Mouse (Mus musculus): ENCODE data around the gene Chmp1a.

The Chmp1a gene

DNA sequence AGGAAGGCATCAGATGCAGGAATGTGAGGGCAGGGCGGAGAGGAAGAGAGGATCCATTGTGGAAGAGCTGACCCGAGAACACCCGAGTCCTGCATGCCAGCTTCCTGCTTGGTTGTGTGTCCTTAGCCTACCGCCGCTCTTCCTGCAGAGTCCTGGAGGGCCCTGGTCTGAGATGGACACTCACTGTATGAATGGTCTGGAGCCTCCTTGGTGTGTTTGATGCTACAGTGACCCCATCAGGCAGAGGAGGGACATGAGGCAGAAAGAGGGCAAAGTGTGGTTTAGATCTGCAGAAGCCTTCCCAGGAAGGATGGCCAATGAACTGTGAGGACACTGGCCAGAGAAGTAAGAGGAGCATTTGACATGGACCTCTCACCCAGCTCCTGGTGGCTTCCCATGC lies 57.4 kb downstream of the Chmp1a start:
- no peak for DNase-seq (ENCODE audit: low spot score)
